Mouse (Mus musculus) ES-E14 (cell line): ENCODE results near the gene Sgms1. TPM values are rescaled to one million over a fixed set of nuclear protein-coding genes. Genes with fewer than 3 reads are reported as not detected.

Experiments used
- DNase-seq: peaks from one replicate; pipeline ENCODE4 v3.0.0-alpha.2; 2013; ENCODE audit warnings: low read depth, low spot score
- H3K27ac ChIP-seq: 2 replicates; pipeline ENCODE4 v1.5.1; 2012; ENCODE audit warnings: low read depth, mild to moderate bottlenecking, low read length, moderate library complexity, mixed read lengths; ENCODE audit not compliant: poor library complexity, insufficient read depth, severe bottlenecking
- H3K36me3 ChIP-seq: 2 replicates; pipeline ENCODE4 v1.6.1; 2012; ENCODE audit warnings: mild to moderate bottlenecking, low read length, moderate library complexity, mixed read lengths; ENCODE audit not compliant: control insufficient read depth, poor library complexity, insufficient read depth, severe bottlenecking
- H3K4me1 ChIP-seq, 2 experiments: fragments of 150-350 bp in 1 of 2; sonication (generic) in 1 of 2; 2 replicates each; pipeline ENCODE4 v1.6.1; 2012; ENCODE audit warnings: low read length in 2 of 2, mild to moderate bottlenecking in 1 of 2, mixed read lengths in 1 of 2; ENCODE audit not compliant: control insufficient read depth in 2 of 2, insufficient read depth in 2 of 2, poor library complexity in 1 of 2
- H3K4me3 ChIP-seq, 2 experiments: fragments of 150-350 bp in 1 of 2; sonication (generic) in 1 of 2; 2 replicates each; pipeline ENCODE4 v1.5.1; 2012; ENCODE audit warnings: low read length in 2 of 2, low read depth in 1 of 2, mild to moderate bottlenecking in 1 of 2, mixed read lengths in 1 of 2; ENCODE audit not compliant: insufficient read depth in 1 of 2, poor library complexity in 1 of 2, severe bottlenecking in 1 of 2
- H3K9ac ChIP-seq: 2 replicates; pipeline ENCODE4 v1.6.1; 2012; ENCODE audit warnings: low read depth, mild to moderate bottlenecking, low read length, mixed read lengths; ENCODE audit not compliant: poor library complexity, insufficient read depth, severe bottlenecking
- H3K9me3 ChIP-seq: fragments of 150-350 bp; sonication (generic); 2 replicates; pipeline ENCODE4 v1.6.1; 2012; ENCODE audit warnings: low read depth, mild to moderate bottlenecking, low read length; ENCODE audit not compliant: control insufficient read depth, insufficient read depth
- CHD2 ChIP-seq: IDR thresholded peaks from 2 replicates; pipeline ENCODE4 v1.6.1; 2014; ENCODE audit warnings: mild to moderate bottlenecking, low read depth, low read length, inconsistent platforms
- HCFC1 ChIP-seq: IDR thresholded peaks from 2 replicates; pipeline ENCODE4 v1.6.1; 2012; ENCODE audit warnings: low read length, inconsistent platforms, borderline replicate concordance; ENCODE audit not compliant: insufficient read depth
- MAFK ChIP-seq: IDR thresholded peaks from 2 replicates; pipeline ENCODE4 v1.6.1; 2014; ENCODE audit warnings: mild to moderate bottlenecking, low read depth, low read length, inconsistent platforms; ENCODE audit not compliant: insufficient read depth
- ZC3H11A ChIP-seq: IDR thresholded peaks from 2 replicates; pipeline ENCODE4 v1.6.1; 2012; ENCODE audit warnings: low read depth, mild to moderate bottlenecking, inconsistent platforms, low read length, borderline replicate concordance
- ZNF384 ChIP-seq: IDR thresholded peaks from 2 replicates; pipeline ENCODE4 v1.6.1; 2012; ENCODE audit warnings: low read depth, low read length, inconsistent platforms
- in situ Hi-C, 2 experiments: fragments of 600-800 bp; cut with MboI; formaldehyde crosslinking; loops; one replicate each; pipeline ENCODE4 v1.15.1; 2025; ENCODE audit warnings: low sequenced_read_pairs in 2 of 2, inconsistent platforms in 1 of 2; ENCODE audit not compliant: unreplicated experiment in 2 of 2
- total RNA-seq: library from RNA; depleted of rRNA; stranded (reverse); fragments of 300-350 nt; gene quantifications from 2 replicates; pipeline ENCODE4 v1.2.3, GENCODE M21; 2012

Sgms1 gene
- total RNA-seq, 1 experiment = 42.5 TPM

DNA sequence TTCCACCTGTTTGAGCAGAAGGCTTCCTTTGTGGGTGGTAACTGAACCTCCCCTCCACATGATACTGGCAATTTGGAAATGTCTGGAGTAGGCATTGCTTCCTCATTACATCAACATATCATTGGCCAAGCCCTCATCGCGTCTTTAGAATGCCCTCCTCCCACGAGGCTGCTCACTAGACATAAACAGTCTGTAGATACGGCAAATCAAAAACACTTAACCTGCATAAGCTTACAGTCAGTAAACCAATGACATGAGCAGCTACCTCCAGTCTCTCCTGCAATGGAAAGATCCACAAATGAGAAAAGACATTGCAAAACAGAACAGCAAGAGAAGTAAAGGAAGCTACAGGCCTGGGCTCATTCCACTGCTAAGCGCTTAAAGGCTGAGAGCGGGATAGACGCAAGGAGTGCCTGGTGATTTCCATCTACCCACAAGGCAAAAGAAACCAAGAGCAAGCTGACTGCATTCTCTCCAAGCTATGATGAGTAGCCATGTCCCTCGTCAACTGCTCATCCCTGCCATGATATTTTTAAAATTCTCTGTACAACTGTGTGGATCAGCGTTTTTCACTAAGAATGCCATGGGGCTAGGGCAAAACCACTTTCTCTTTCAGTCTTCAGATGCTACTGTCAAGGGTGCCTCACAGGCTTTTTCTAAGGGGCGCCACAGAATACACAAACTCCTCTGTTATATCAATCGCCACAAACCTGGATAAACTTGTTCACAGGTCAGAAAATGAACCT, 117.9 kb downstream of the Sgms1 start:
- H3K9ac ChIP-seq = no peak overlapping the region
- no peak for DNase-seq
- no peaks in the 10 kb centered on the region for H3K36me3 ChIP-seq
- TF ChIP-seq MAFK (no peak), ZC3H11A (no peak), ZNF384 (no peak), CHD2 (no peak), HCFC1 (no peak)
- H3K9me3 ChIP-seq = no peaks in the 10 kb centered on the region
- H3K4me1 ChIP-seq = peaks cover 24 to 32% of the 10 kb centered on the region in 2 experiments
- peak overlapping the region in 1 of 2 experiments; percentile 7; a peak in 1 of 4 replicates for H3K4me3 ChIP-seq
- in situ Hi-C loops = no loop called here
- H3K27ac ChIP-seq = no peak overlapping the region

DNA sequence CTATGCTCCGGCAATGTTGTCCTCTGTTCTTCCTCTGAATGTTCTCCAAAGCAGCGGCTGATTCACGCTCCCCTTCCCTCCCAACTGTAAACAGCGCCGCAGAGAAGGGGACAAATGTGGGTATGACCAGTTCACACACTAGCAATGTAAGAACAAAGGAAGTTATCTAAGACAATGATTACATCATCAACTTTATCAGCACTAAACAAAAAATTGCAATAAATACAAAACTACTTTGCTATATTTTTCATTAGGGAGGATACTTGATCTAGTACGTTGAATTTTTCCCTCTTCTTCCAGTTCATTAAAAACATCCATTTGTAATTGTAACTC, 119.7 kb downstream of the Sgms1 start:
- TF ChIP-seq HCFC1 (no peak), MAFK (no peak), ZNF384 (no peak), CHD2 (no peak), ZC3H11A (no peak)
- Histone ChIP-seq H3K27ac (no peak overlapping the region), H3K9me3 (no peaks in the 10 kb centered on the region), H3K9ac (no peak overlapping the region), H3K36me3 (no peaks in the 10 kb centered on the region), H3K4me1 (peaks cover 19 to 22% of the 10 kb centered on the region in 2 experiments), H3K4me3 (no peak overlapping the region)
- DNase-seq = no peak
- in situ Hi-C loops = no loop called here

DNA sequence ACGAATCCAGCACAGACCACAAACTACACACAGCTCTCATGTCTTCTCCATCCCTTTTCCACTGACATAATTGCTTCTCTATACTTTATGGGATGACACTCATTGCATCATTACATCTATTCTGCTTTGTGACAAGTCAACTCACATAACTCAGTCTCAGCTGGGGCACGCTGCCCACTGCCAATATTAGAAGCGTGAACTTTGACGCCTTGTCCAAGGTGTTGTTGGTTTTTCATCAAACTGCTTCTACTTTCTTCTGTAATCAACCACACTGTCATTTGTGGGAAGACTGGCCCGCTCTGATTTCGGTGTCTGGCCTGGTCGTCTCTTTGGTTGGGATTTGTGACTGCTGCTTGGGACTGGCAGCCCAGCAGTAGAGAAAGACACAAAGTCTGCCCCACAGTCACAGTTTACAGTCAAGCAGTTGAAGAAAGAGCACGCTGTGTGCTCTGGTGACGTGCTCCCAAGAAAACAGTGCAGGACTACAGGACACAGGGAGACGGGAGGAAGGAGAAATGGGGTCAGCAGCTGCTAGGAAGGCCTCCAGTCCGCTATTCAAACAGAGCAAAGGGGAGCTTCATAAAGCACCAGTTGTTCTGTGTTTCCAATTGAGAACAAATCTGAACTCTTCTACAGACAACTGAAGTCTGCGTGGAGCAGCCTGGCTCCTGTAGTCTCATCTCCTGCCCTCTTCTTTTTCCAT, 120.2 kb downstream of the Sgms1 start:
- no peak for DNase-seq
- no peaks in the 10 kb centered on the region for H3K36me3 ChIP-seq
- H3K9ac ChIP-seq = no peak overlapping the region
- H3K4me1 ChIP-seq = peaks cover 19 to 22% of the 10 kb centered on the region in 2 experiments
- TF ChIP-seq HCFC1 (no peak), CHD2 (no peak), MAFK (no peak), ZNF384 (no peak), ZC3H11A (no peak)
- in situ Hi-C loops = no loop called here
- no peaks in the 10 kb centered on the region for H3K9me3 ChIP-seq
- H3K4me3 ChIP-seq = no peak overlapping the region
- H3K27ac ChIP-seq = no peak overlapping the region

DNA sequence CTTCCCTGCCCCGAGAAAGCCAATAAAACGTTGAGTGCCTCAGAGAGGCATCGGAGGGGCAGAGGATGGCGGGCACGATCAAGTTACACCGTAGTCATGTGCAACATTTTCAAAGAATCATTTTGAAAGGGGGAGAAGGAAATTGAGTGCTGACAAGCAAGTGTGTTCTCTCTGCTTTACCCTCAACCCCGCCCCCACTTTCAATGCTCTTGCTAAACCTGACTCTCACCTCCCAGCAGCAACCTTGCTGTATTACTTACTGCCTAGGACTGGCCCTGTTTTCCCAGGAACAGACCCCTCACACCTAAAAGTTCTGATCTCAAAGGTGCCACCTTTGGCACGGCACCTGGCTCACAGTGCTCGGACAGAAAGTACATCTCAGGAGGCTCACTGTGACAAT, 121.0 kb downstream of the Sgms1 start:
- in situ Hi-C loops = no loop called here
- H3K9ac ChIP-seq = no peak overlapping the region
- no peak overlapping the region for H3K27ac ChIP-seq
- DNase-seq = no peak
- TF ChIP-seq HCFC1 (no peak), CHD2 (no peak), MAFK (no peak), ZNF384 (no peak), ZC3H11A (no peak)
- no peaks in the 10 kb centered on the region for H3K9me3 ChIP-seq
- no peaks in the 10 kb centered on the region for H3K36me3 ChIP-seq
- H3K4me3 ChIP-seq = no peak overlapping the region
- peaks cover 21 to 25% of the 10 kb centered on the region in 2 experiments for H3K4me1 ChIP-seq
